Mouse (Mus musculus): ENCODE results near the gene Olfr801.

- TF ChIP-seq POLR2A (IDR thresholded peaks at IDR 0.05; ENCODE audit: borderline replicate concordance, extremely low read depth, low read depth, low read length): no peak
- no peak for TF ChIP-seq CTCF (IDR thresholded peaks at IDR 0.05; ENCODE audit: insufficient read depth, low read length)
Measured at GRCm38 (mm10) chr10:129651763-129652162, 21.9 kb downstream of the Olfr801 start.
